Mouse (Mus musculus) layer of hippocampus, adult 8-10 months (tissue): ENCODE measurements around the gene Arpc3. TPM values are rescaled to one million over a fixed set of nuclear protein-coding genes. Genes with fewer than 3 reads are reported as not detected.
"Not testable (repeated sequence)": the region's sequence is repeated elsewhere in the genome, so short reads cannot be mapped to it uniquely, and the experiment has no call there.

Experiments
- DNase-seq, 2 experiments: peaks; one replicate each; pipeline ENCODE4 v3.0.0; 2022; ENCODE audit warnings: low spot score in 2 of 2
- total RNA-seq, 4 experiments: library from RNA; stranded (reverse); gene quantifications; 2 replicates each; pipeline ENCODE4 v1.2.4; 2022

Gene Arpc3
- total RNA-seq, 4 experiments from 2014 or later = 232 to 259 (median 252) TPM

GRCm38 (mm10) chr5:122399871-122400270, 8.2 kb downstream of the Arpc3 start:
- DNase-seq = no peak

GRCm38 (mm10) chr5:122400628-122401302, 9.1 kb downstream of the Arpc3 start:
- DNase-seq = peak in 1 of 2 experiments; percentile 59

GRCm38 (mm10) chr5:122401303-122401640, 9.6 kb downstream of the Arpc3 start:
- peak in 1 of 2 experiments; percentile 77 for DNase-seq

GRCm38 (mm10) chr5:122402160-122402559, 10.5 kb downstream of the Arpc3 start:
- no peak for DNase-seq

GRCm38 (mm10) chr5:122402772-122403171, 11.1 kb downstream of the Arpc3 start:
- DNase-seq = peak in 1 of 2 experiments; percentile 57

- no peak for DNase-seq
Measured at GRCm38 (mm10) chr5:122403362-122403761, 11.7 kb downstream of the Arpc3 start.

GRCm38 (mm10) chr5:122405537-122405936, 13.9 kb downstream of the Arpc3 start:
- DNase-seq = no peak

GRCm38 (mm10) chr5:122409692-122410645, 18.3 kb downstream of the Arpc3 start:
- no peak for DNase-seq

- no peak for DNase-seq
Measured at GRCm38 (mm10) chr5:122411892-122412291, 20.2 kb downstream of the Arpc3 start.

GRCm38 (mm10) chr5:122412826-122413225, 21.1 kb downstream of the Arpc3 start:
- DNase-seq = no peak

- DNase-seq = no peak
Measured at GRCm38 (mm10) chr5:122414351-122414750, 22.7 kb downstream of the Arpc3 start.

- DNase-seq = no peak
Measured at GRCm38 (mm10) chr5:122415465-122415864, 23.8 kb downstream of the Arpc3 start.

- not testable (repeated sequence) for DNase-seq
Measured at GRCm38 (mm10) chr5:122420676-122421075, 29.0 kb downstream of the Arpc3 start.

- no peak for DNase-seq
Measured at GRCm38 (mm10) chr5:122421271-122422068, 29.8 kb downstream of the Arpc3 start, which contains the start of gene Anapc7. TSS of gene Anapc7 (plus strand) at chr5:122421693.

- DNase-seq = peak; percentile 79 to 88
Measured at GRCm38 (mm10) chr5:122422071-122422964, 30.6 kb downstream of the Arpc3 start.

- DNase-seq = no peak
Measured at GRCm38 (mm10) chr5:122423083-122423482, 31.4 kb downstream of the Arpc3 start.

GRCm38 (mm10) chr5:122425550-122425949, 33.9 kb downstream of the Arpc3 start:
- DNase-seq = no peak

GRCm38 (mm10) chr5:122430036-122430775, 38.5 kb downstream of the Arpc3 start:
- no peak for DNase-seq

GRCm38 (mm10) chr5:122431221-122431620, 39.5 kb downstream of the Arpc3 start:
- DNase-seq = no peak

GRCm38 (mm10) chr5:122434541-122434940, 42.9 kb downstream of the Arpc3 start:
- no peak for DNase-seq
